Mouse (Mus musculus): ENCODE data around the gene Apol11b. TPM values are rescaled to one million over a fixed set of nuclear protein-coding genes. Genes with fewer than 3 reads are reported as not detected.
"Not testable (repeated sequence)": the region's sequence is repeated elsewhere in the genome, so short reads cannot be mapped to it uniquely, and the experiment has no call there.

Apol11b gene
- not detected in 2 replicates for polyA plus RNA-seq (2016; fragmentation: Nextera tagmentation; extraction: Ambion mirVana)

- H3K27me3 ChIP-seq (ENCODE audit: low read depth, poor library complexity, severe bottlenecking); H3K27ac ChIP-seq (replicated peaks); H3K36me3 ChIP-seq; H3K4me1 ChIP-seq; H3K4me3 ChIP-seq; H3K9me3 ChIP-seq (replicated peaks); DNase-seq (ENCODE audit: low spot score): not testable (repeated sequence)
- 82% methylated on average over 2 of the region's 2 CpGs for WGBS
Measured at GRCm38 (mm10) chr15:77643176-77643575, at the start of gene Apol11b. Apol11b (minus strand) TSS chr15:77643286.

- H3K9me3 ChIP-seq (replicated peaks); H3K27ac ChIP-seq (replicated peaks); H3K36me3 ChIP-seq; H3K4me1 ChIP-seq: not testable (repeated sequence)
- peak; percentile 25 for DNase-seq (ENCODE audit: low spot score)
- Histone ChIP-seq H3K4me3 (peak overlapping the region; percentile 44), H3K27me3 (ENCODE audit: low read depth, poor library complexity, severe bottlenecking) (peaks cover 12% of the 10 kb centered on the region)
- WGBS, result 6% methylated on average over 19 of the region's 20 CpGs
Measured at GRCm38 (mm10) chr15:77691532-77692311, 48.6 kb upstream of the Apol11b start.

GRCm38 (mm10) chr15:77683944-77684343, 40.9 kb upstream of the Apol11b start:
- H3K27me3 ChIP-seq (ENCODE audit: low read depth, poor library complexity, severe bottlenecking); H3K27ac ChIP-seq (replicated peaks); H3K36me3 ChIP-seq; H3K9me3 ChIP-seq (replicated peaks); H3K4me1 ChIP-seq; H3K4me3 ChIP-seq: not testable (repeated sequence)
- DNase-seq (ENCODE audit: low spot score), result peak; percentile 39
- 20% methylated on average over 11 of the region's 11 CpGs for WGBS

GRCm38 (mm10) chr15:77674081-77674480, 31.0 kb upstream of the Apol11b start:
- H3K4me3 ChIP-seq; H3K27me3 ChIP-seq (ENCODE audit: low read depth, poor library complexity, severe bottlenecking); H3K4me1 ChIP-seq; DNase-seq (ENCODE audit: low spot score); H3K9me3 ChIP-seq (replicated peaks); H3K36me3 ChIP-seq; H3K27ac ChIP-seq (replicated peaks): not testable (repeated sequence)
- WGBS, result 84% methylated on average over 1 of the region's 1 CpGs

- H3K9me3 ChIP-seq (replicated peaks); H3K4me1 ChIP-seq; DNase-seq (ENCODE audit: low spot score); H3K27me3 ChIP-seq (ENCODE audit: low read depth, poor library complexity, severe bottlenecking); H3K36me3 ChIP-seq; H3K27ac ChIP-seq (replicated peaks); H3K4me3 ChIP-seq: not testable (repeated sequence)
- WGBS, result 89% methylated on average over 2 of the region's 2 CpGs
Measured at GRCm38 (mm10) chr15:77661841-77662240, 18.8 kb upstream of the Apol11b start.

- not testable (repeated sequence) for H3K36me3 ChIP-seq; DNase-seq (ENCODE audit: low spot score); H3K4me1 ChIP-seq; H3K27ac ChIP-seq (replicated peaks); H3K27me3 ChIP-seq (ENCODE audit: low read depth, poor library complexity, severe bottlenecking); H3K4me3 ChIP-seq; H3K9me3 ChIP-seq (replicated peaks)
- 79% methylated on average over 1 of the region's 1 CpGs for WGBS
Measured at GRCm38 (mm10) chr15:77659773-77660172, 16.7 kb upstream of the Apol11b start.

- not testable (repeated sequence) for H3K9me3 ChIP-seq (replicated peaks); H3K4me1 ChIP-seq; H3K27ac ChIP-seq (replicated peaks); H3K4me3 ChIP-seq; DNase-seq (ENCODE audit: low spot score); H3K36me3 ChIP-seq; H3K27me3 ChIP-seq (ENCODE audit: low read depth, poor library complexity, severe bottlenecking)
Measured at GRCm38 (mm10) chr15:77651143-77651542, 8.1 kb upstream of the Apol11b start.

GRCm38 (mm10) chr15:77629822-77630221, 13.3 kb downstream of the Apol11b start:
- not testable (repeated sequence) for H3K9me3 ChIP-seq (replicated peaks); H3K36me3 ChIP-seq; H3K27me3 ChIP-seq (ENCODE audit: low read depth, poor library complexity, severe bottlenecking); DNase-seq (ENCODE audit: low spot score); H3K4me1 ChIP-seq; H3K4me3 ChIP-seq; H3K27ac ChIP-seq (replicated peaks)
- WGBS, result 83% methylated on average over 3 of the region's 3 CpGs

- WGBS, result 57% methylated on average over 9 of the region's 9 CpGs
- H3K36me3 ChIP-seq; H3K4me1 ChIP-seq; H3K27me3 ChIP-seq (ENCODE audit: low read depth, poor library complexity, severe bottlenecking); H3K27ac ChIP-seq (replicated peaks); H3K9me3 ChIP-seq (replicated peaks); H3K4me3 ChIP-seq; DNase-seq (ENCODE audit: low spot score): not testable (repeated sequence)
Measured at GRCm38 (mm10) chr15:77628647-77629046, 14.4 kb downstream of the Apol11b start.

GRCm38 (mm10) chr15:77626471-77626870, 16.6 kb downstream of the Apol11b start:
- 87% methylated on average over 4 of the region's 4 CpGs for WGBS
- H3K36me3 ChIP-seq; H3K4me1 ChIP-seq; DNase-seq (ENCODE audit: low spot score); H3K27me3 ChIP-seq (ENCODE audit: low read depth, poor library complexity, severe bottlenecking); H3K9me3 ChIP-seq (replicated peaks); H3K4me3 ChIP-seq; H3K27ac ChIP-seq (replicated peaks): not testable (repeated sequence)

GRCm38 (mm10) chr15:77624710-77625109, 18.4 kb downstream of the Apol11b start:
- Histone ChIP-seq H3K27me3 (ENCODE audit: low read depth, poor library complexity, severe bottlenecking) (no peaks in the 10 kb centered on the region), H3K4me1 (peaks cover 7% of the 10 kb centered on the region), H3K27ac (replicated peaks) (no peak overlapping the region), H3K36me3 (no peaks in the 10 kb centered on the region), H3K9me3 (replicated peaks) (no peaks in the 10 kb centered on the region), H3K4me3 (no peak overlapping the region)
- 92% methylated on average over 1 of the region's 1 CpGs for WGBS
- DNase-seq (ENCODE audit: low spot score), result no peak

GRCm38 (mm10) chr15:77606069-77606468, 37.0 kb downstream of the Apol11b start:
- no peaks in the 10 kb centered on the region for H3K4me1 ChIP-seq
- WGBS, result 90% methylated on average over 3 of the region's 3 CpGs
- H3K9me3 ChIP-seq (replicated peaks), result no peaks in the 10 kb centered on the region
- no peak overlapping the region for H3K27ac ChIP-seq (replicated peaks)
- no peaks in the 10 kb centered on the region for H3K27me3 ChIP-seq (ENCODE audit: low read depth, poor library complexity, severe bottlenecking)
- no peak for DNase-seq (ENCODE audit: low spot score)
- no peak overlapping the region for H3K4me3 ChIP-seq
- no peaks in the 10 kb centered on the region for H3K36me3 ChIP-seq

- Histone ChIP-seq H3K27ac (replicated peaks) (no peak within 1 kb of the TSS), H3K4me3 (no peak within 1 kb of the TSS)
- WGBS, result 86% methylated on average over 1 of the region's 1 CpGs
Measured at GRCm38 (mm10) chr15:77598958-77599357, 44.1 kb downstream of the Apol11b start, which contains the start of gene Gm36245. Gm36245 (plus strand) TSS chr15:77599258.

More at GRCm38 (mm10) chr15:77598958-77599357, 44.1 kb downstream of the Apol11b start, which contains the start of gene Gm36245:
- Histone ChIP-seq H3K4me1 (no peaks in the 10 kb centered on the region), H3K36me3 (no peaks in the 10 kb centered on the region), H3K27me3 (ENCODE audit: low read depth, poor library complexity, severe bottlenecking) (no peaks in the 10 kb centered on the region), H3K9me3 (replicated peaks) (no peaks in the 10 kb centered on the region)
- no peak for DNase-seq (ENCODE audit: low spot score)
